Mouse (Mus musculus) gastrocnemius, postnatal 36 days (tissue): Measurements from ENCODE around the gene Olfr857. TPM values are rescaled to one million over a fixed set of nuclear protein-coding genes. Genes with fewer than 3 reads are reported as not detected.
"Not testable (repeated sequence)": the region's sequence is repeated elsewhere in the genome, so short reads cannot be mapped to it uniquely, and the experiment has no call there.

Source experiments
- DNase-seq, 2 experiments: peaks; one replicate each; pipeline ENCODE4 v3.0.0; 2022
- intact Hi-C: fragments of 180-260 bp; cut with DNase I; formaldehyde crosslinking; loops from one replicate; pipeline ENCODE4 v1.15.1; 2025
- long read RNA-seq, 2 experiments: library from polyadenylated mRNA; stranded (forward); transcript quantifications; one replicate each; pipeline ENCODE4 v2.0.0; 2021
- total RNA-seq, 2 experiments: library from RNA; stranded (reverse); gene quantifications; 2 replicates each; pipeline ENCODE4 v1.2.3; 2021

The Olfr857 gene
- not detected for total RNA-seq
- long read RNA-seq, experiment 1: 0 reads
- long read RNA-seq, experiment 2: 0 reads

- intact Hi-C loops: no loop called here
- no peak for DNase-seq
Observed at GRCm38 (mm10) chr9:19709133-19709532, at the start of gene Olfr857. Gene Olfr857 (plus strand): TSS chr9:19709433.

- intact Hi-C loops: no loop called here
- DNase-seq: no peak
Observed at GRCm38 (mm10) chr9:19690281-19690680, 19.0 kb upstream of the Olfr857 start.

GRCm38 (mm10) chr9:19691426-19691825, 17.8 kb upstream of the Olfr857 start:
- DNase-seq: no peak
- intact Hi-C loops: no loop called here

GRCm38 (mm10) chr9:19692430-19692829, 16.8 kb upstream of the Olfr857 start:
- intact Hi-C loops: no loop called here
- DNase-seq: no peak

GRCm38 (mm10) chr9:19694285-19694684, 14.9 kb upstream of the Olfr857 start:
- DNase-seq, intact Hi-C loops: not testable (repeated sequence)

GRCm38 (mm10) chr9:19694898-19695379, 14.3 kb upstream of the Olfr857 start:
- DNase-seq, intact Hi-C loops: not testable (repeated sequence)

- DNase-seq, intact Hi-C loops: not testable (repeated sequence)
Observed at GRCm38 (mm10) chr9:19704546-19704945, 4.7 kb upstream of the Olfr857 start.

Other genes with a start within 250 kb of the Olfr857 start
- gene Olfr850, start 231.2 kb upstream of the Olfr857 start, total RNA-seq: not detected
- gene Olfr851, start 216.1 kb upstream of the Olfr857 start, total RNA-seq: not detected
- gene Olfr853, start 168.4 kb upstream of the Olfr857 start, total RNA-seq: not detected
- not detected for gene Olfr854, start 142.1 kb upstream of the Olfr857 start, total RNA-seq
- gene Olfr855, start 126.8 kb upstream of the Olfr857 start, total RNA-seq: not detected
- 10 to 100 TPM; 11.1 to 13.0 TPM for gene Zfp317, start 87.3 kb upstream of the Olfr857 start, total RNA-seq
- not detected for gene Olfr58, start 70.8 kb downstream of the Olfr857 start, total RNA-seq
- gene Olfr859, start 95.5 kb downstream of the Olfr857 start, total RNA-seq: not detected
- not detected for gene Olfr860, start 140.3 kb downstream of the Olfr857 start, total RNA-seq
- gene Olfr862, start 178.6 kb downstream of the Olfr857 start, total RNA-seq: not detected
- gene Olfr77, start 207.4 kb downstream of the Olfr857 start, total RNA-seq: not detected